Mouse (Mus musculus) heart, postnatal 0 days (tissue): ENCODE data around the gene Phf21a. TPM values are rescaled to one million over a fixed set of nuclear protein-coding genes. Genes with fewer than 3 reads are reported as not detected.

Source experiments
- ATAC-seq: fragments of 200-750 bp; cut with Nextera tagmentation; 2 replicates; pipeline ENCODE4 v1.8.0; 2017; ENCODE audit warnings: low read depth, moderate number of reproducible peaks, moderate library complexity; ENCODE audit not compliant: insufficient read depth
- DNase-seq: peaks from one replicate; pipeline ENCODE4 v3.0.0-alpha.2; 2016; ENCODE audit warnings: low spot score
- H3K27ac ChIP-seq: fragments of 300-500 bp; sonication (generic); 2 replicates; pipeline ENCODE4 v1.5.1; 2014; ENCODE audit warnings: low read depth, mild to moderate bottlenecking
- H3K27me3 ChIP-seq: fragments of 300-500 bp; sonication (generic); 2 replicates; pipeline ENCODE4 v1.6.1; 2014; ENCODE audit warnings: low read length, mixed read lengths; ENCODE audit not compliant: control insufficient read depth, insufficient read depth
- H3K36me3 ChIP-seq: fragments of 300-500 bp; sonication (generic); replicated peaks from 2 replicates; pipeline ENCODE4 v1.6.1; 2014; ENCODE audit warnings: low read length, mixed read lengths; ENCODE audit not compliant: control insufficient read depth, insufficient read depth
- H3K4me1 ChIP-seq: fragments of 300-500 bp; sonication (generic); 2 replicates; pipeline ENCODE4 v1.6.1; 2014; ENCODE audit warnings: antibody characterized with exemption; ENCODE audit not compliant: control insufficient read depth, insufficient read depth
- H3K4me2 ChIP-seq: fragments of 300-500 bp; sonication (generic); 2 replicates; pipeline ENCODE4 v1.6.1; 2014; ENCODE audit warnings: low read depth, mild to moderate bottlenecking, low read length, moderate library complexity
- H3K4me3 ChIP-seq: fragments of 300-500 bp; sonication (generic); 2 replicates; pipeline ENCODE4 v1.5.1; 2014; ENCODE audit warnings: low read depth, low read length
- H3K9ac ChIP-seq: fragments of 300-500 bp; sonication (generic); replicated peaks from 2 replicates; pipeline ENCODE4 v1.6.1; 2014; ENCODE audit warnings: low read depth, low read length, mixed read lengths
- H3K9me3 ChIP-seq: fragments of 300-500 bp; sonication (generic); replicated peaks from 2 replicates; pipeline ENCODE4 v1.6.1; 2016; ENCODE audit warnings: low read length; ENCODE audit not compliant: control insufficient read depth
- CTCF ChIP-seq: IDR thresholded peaks from 2 replicates; pipeline ENCODE4 v1.5.1; 2016; ENCODE audit warnings: antibody characterized with exemption, control low read depth, low read depth
- EP300 ChIP-seq: IDR thresholded peaks from 2 replicates; pipeline ENCODE4 v1.6.1; 2016; ENCODE audit warnings: antibody characterized with exemption, low read depth
- WGBS: fragments of 180-500 bp; shearing (Covaris S2); extraction: QIAGEN DNeasy Blood & Tissue Kit; methylation state at CpG from one replicate; pipeline ENCODE4 v1.1.7; 2014; 5-methylcytosine and 5-hydroxymethylcytosine counted together
- polyA plus RNA-seq: library from polyadenylated mRNA; unstranded; fragments of >200 nt; fragmentation: Nextera tagmentation; extraction: Ambion mirVana; gene quantifications from 2 replicates; pipeline ENCODE4 v1.2.1, GENCODE M21; 2015
- total RNA-seq: library from RNA; depleted of rRNA; stranded (reverse); fragments of >200 nt; gene quantifications from 2 replicates; pipeline ENCODE4 v1.2.3, GENCODE M21; 2014; ENCODE audit warnings: low replicate concordance

The Phf21a gene
- total and polyA plus RNA-seq, 2 experiments from 2014 or later: 9.9 to 41.0 TPM

DNA sequence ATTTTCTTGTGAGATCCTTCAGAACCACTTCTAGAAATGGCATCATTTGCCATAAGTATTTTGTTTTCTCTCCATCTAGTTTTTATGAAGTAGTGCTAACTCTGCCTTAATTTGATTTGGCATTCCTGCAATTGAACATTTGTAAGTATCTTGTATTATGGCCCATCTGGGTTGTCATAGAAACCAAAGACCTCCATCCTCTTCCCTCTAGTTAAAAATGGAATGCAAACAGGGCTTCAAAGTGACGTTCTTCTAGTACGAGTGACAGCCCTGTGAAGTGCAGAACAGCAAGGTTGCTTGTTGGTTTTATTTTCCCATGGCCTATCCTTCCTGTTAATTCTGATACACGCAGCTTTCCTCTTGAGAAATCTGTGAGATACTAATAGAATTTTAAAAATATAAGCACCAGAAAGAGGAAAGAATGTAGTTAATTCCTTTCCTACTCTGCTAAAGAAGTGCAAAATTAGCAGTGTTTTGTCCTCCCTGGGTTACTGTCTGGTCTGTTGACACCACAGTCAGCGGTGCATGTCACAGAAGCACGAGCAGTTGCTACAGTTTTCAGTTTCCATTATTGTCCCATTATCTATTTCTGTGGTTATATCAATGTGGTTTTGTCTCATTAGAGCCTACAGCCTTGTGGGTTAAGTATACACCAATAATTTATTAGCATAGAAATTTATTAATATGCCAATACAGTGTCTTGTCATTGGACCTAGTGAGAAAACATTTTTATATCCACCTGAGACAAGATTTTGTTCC is 209.1 kb downstream of the Phf21a start:
- Histone ChIP-seq H3K36me3 (no peaks in the 10 kb centered on the region), H3K4me1 (no peaks in the 10 kb centered on the region), H3K27ac (no peak overlapping the region), H3K9ac (no peak overlapping the region), H3K9me3 (no peaks in the 10 kb centered on the region), H3K27me3 (no peaks in the 10 kb centered on the region), H3K4me2 (no peak overlapping the region), H3K4me3 (no peak overlapping the region)
- TF ChIP-seq CTCF (no peak), EP300 (no peak)
- DNase-seq (no peak), ATAC-seq (no peak)
- WGBS: 65% methylated on average over 5 of the region's 5 CpGs

DNA sequence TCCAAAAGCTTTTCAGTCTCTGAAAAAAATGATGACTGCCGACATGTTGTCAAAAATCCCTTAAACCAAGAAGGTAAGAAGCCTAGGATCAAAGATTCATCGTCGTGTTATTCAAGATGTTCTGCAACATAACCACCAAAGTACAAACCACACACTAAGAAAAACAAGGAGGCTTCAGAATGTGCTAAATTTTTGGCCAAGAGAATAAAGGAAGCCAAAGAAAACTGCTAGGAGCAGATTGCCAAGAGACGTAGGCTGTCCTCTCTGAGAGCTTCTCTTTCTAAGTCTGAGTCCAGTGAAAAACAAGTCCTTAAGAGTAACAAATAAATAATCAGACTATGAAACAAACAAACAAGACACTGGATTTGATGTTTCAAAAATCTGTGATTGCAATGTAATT is 219.6 kb downstream of the Phf21a start:
- TF ChIP-seq CTCF (no peak), EP300 (no peak)
- Histone ChIP-seq H3K9me3 (no peaks in the 10 kb centered on the region), H3K9ac (no peak overlapping the region), H3K4me3 (no peak overlapping the region), H3K36me3 (peaks cover 4% of the 10 kb centered on the region; the same call in 1 of the 2 replicates), H3K4me2 (no peak overlapping the region), H3K4me1 (no peaks in the 10 kb centered on the region), H3K27me3 (no peaks in the 10 kb centered on the region), H3K27ac (no peak overlapping the region)
- 85% methylated on average over 4 of the region's 4 CpGs for WGBS
- ATAC-seq: no peak
- DNase-seq: no peak

DNA sequence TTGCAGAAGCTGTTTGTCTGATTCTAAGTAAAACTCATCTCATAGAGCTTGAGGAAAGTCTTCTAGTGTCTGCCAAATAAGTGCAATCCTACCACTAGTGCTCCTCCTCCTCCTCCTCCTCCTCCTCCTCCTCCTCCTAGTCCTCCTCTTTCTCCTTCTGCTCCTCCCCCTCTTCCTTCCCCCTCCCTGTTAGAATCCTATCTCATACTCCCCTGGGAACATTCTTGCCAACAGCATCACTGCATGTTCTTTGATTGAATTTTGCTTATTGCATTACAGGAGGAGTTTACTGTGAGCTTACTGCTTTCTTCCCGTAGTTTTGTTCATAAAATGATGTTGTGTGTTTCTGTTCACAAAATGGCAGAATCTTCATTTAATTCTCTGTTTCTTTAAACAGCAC is 221.1 kb downstream of the Phf21a start:
- no peaks in the 10 kb centered on the region for H3K4me1 ChIP-seq
- H3K27ac ChIP-seq: no peak overlapping the region
- H3K4me3 ChIP-seq: no peak overlapping the region
- no peaks in the 10 kb centered on the region for H3K9me3 ChIP-seq
- H3K4me2 ChIP-seq: no peak overlapping the region
- H3K9ac ChIP-seq: no peak overlapping the region
- TF ChIP-seq EP300: no peak
- TF ChIP-seq CTCF: no peak
- WGBS: 88% methylated on average over 1 of the region's 1 CpGs
- DNase-seq (no peak), ATAC-seq (no peak)
- H3K27me3 ChIP-seq: no peaks in the 10 kb centered on the region
- peaks cover 4% of the 10 kb centered on the region; the same call in 1 of the 2 replicates for H3K36me3 ChIP-seq

DNA sequence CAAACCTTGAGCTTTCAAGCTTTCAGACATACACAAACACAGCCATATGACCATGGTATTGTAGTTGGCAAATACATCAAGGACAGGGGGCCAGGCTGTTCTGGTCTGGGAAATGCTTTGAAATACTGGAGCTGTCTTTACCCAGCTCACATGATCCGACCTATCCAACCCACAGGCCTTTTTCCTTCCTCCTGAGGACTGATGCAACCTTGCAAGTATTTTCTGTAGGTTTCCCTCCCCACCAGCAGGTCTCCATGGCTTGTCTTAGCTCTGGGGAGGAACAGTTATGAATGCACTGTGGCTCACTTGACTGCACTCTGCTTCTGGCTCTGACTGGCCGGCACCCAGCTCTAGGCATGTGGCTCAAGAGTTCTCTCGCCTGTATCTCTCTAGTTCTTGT is 223.7 kb downstream of the Phf21a start:
- no peaks in the 10 kb centered on the region for H3K9me3 ChIP-seq

DNA sequence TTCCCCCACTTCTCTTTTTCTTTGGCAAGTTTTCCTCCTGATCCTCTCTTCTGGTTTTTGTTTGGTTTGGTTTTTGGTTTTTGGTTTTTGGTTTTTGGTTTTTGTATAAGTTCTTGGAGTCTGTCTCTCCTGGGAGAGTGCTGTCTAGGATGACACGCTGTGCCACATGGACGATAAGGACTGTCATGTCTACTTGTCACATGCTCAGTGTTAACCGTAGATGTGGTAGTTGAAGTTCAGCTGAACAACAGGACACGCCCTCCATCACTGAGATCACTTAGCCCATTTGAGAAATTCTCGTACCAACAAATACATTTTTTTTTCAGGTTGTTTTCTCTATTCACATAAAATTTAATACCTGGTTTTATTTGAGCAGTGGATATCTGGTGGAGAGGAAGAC is 224.3 kb downstream of the Phf21a start:
- WGBS: 81% methylated on average over 5 of the region's 5 CpGs
- H3K4me1 ChIP-seq: no peaks in the 10 kb centered on the region
- TF ChIP-seq EP300 (no peak), CTCF (no peak)
- no peak overlapping the region for H3K9ac ChIP-seq
- no peaks in the 10 kb centered on the region for H3K27me3 ChIP-seq
- H3K27ac ChIP-seq: no peak overlapping the region
- no peak overlapping the region for H3K4me3 ChIP-seq
- DNase-seq: no peak
- H3K9me3 ChIP-seq: no peaks in the 10 kb centered on the region
- no peak overlapping the region for H3K4me2 ChIP-seq
- no peak for ATAC-seq
- peaks cover 17% of the 10 kb centered on the region for H3K36me3 ChIP-seq

More for the DNA sequence above, 223.7 kb downstream of the Phf21a start:
- ATAC-seq: no peak
- Histone ChIP-seq H3K4me2 (no peak overlapping the region), H3K36me3 (peaks cover 11% of the 10 kb centered on the region), H3K27ac (no peak overlapping the region), H3K9ac (no peak overlapping the region), H3K4me3 (no peak overlapping the region), H3K27me3 (no peaks in the 10 kb centered on the region), H3K4me1 (no peaks in the 10 kb centered on the region)
- TF ChIP-seq EP300 (no peak), CTCF (no peak)
- WGBS: 35% methylated on average over 3 of the region's 3 CpGs
- no peak for DNase-seq

DNA sequence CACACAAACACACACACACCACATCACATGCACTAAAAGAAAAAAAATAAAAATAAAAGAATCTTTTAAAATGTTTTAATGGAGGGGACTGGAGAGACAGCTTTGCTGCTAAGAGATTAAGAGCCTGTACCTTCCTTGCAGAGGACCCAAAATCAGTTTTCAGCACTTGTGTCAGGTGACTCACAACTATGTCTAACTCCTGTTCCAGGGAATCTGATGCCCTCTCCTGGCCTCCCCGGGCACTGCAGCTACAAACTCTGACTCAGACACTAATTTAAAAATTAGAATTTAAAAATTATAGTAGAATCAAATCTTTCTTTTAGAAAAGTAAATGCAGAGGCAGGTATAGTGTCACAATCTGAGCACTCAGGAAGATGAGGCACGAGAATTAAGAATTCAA is 229.8 kb downstream of the Phf21a start:
- Histone ChIP-seq H3K27ac (no peak overlapping the region), H3K36me3 (peaks cover 49% of the 10 kb centered on the region), H3K4me2 (no peak overlapping the region), H3K27me3 (no peaks in the 10 kb centered on the region), H3K9ac (no peak overlapping the region), H3K4me3 (no peak overlapping the region), H3K9me3 (no peaks in the 10 kb centered on the region), H3K4me1 (no peaks in the 10 kb centered on the region)
- ATAC-seq (no peak), DNase-seq (no peak)
- 87% methylated on average over 2 of the region's 2 CpGs for WGBS
- peak; percentile 30 for TF ChIP-seq CTCF
- TF ChIP-seq EP300: no peak
